Mouse (Mus musculus): ENCODE measurements at regions not wholly inside any gene's neighbourhood (a gene's known extent, or its start where the extent isn't known, plus 50 kb on each side); places are given as distances from the start of the nearest gene placed in this dataset.

- no peak for DNase-seq (ENCODE audit: low spot score in 2 of 2)
Observed at GRCm38 (mm10) chr2:11363061-11363464, 190.8 kb downstream of the Pfkfb3 start.

- DNase-seq (ENCODE audit: low spot score in 2 of 2), result no peak
Observed at GRCm38 (mm10) chr2:11362205-11362994, 190.5 kb downstream of the Prkcq start.

- no peak for DNase-seq (ENCODE audit: low spot score in 2 of 2)
Observed at GRCm38 (mm10) chr2:11359280-11359679, 187.4 kb downstream of the Prkcq start.

GRCm38 (mm10) chr2:11356714-11357113, 184.8 kb downstream of the Prkcq start:
- DNase-seq (ENCODE audit: low spot score in 2 of 2), result no peak

- DNase-seq (ENCODE audit: low spot score in 2 of 2), result no peak
Observed at GRCm38 (mm10) chr2:11355594-11355993, 183.7 kb downstream of the Prkcq start.

Data from frontal cortex, postnatal 10 days (tissue).